Mouse (Mus musculus) A20 (cell line): Measurements from ENCODE around the gene Tiam1.
"Not testable (repeated sequence)": the region's sequence is repeated elsewhere in the genome, so short reads cannot be mapped to it uniquely, and the experiment has no call there.

Experiments
- DNase-seq: peaks from one replicate; pipeline ENCODE4 v3.0.0-alpha.2; 2011; ENCODE audit warnings: low read depth, low spot score

Tiam1 gene

DNA sequence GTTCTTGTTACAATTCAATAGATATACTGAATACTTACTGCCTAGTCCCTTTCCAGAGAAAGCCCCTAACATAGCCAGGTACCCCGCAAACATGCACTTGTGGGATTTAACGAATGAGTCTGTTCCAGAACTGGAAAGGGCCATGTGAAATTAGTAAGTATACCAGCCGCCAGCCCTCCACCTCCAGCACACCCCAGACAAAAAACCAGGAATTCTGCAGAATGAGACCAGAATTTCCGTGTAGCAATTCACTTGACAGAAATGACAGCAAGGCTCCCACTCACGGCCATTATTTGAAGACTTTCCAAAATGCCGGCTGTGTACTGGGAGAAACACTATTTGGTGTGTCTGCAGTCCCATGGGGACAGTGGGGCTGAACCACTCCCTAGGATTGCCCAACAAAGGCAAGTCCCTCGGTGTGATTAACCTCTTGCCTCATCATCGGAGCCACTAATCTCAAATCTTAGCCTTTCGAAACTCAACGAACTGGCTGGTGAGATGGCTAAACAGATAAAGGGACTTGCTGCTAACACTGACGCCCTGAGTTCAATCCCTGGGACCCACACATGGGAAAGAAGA, 30.9 kb downstream of the Tiam1 start:
- DNase-seq, result no peak

DNA sequence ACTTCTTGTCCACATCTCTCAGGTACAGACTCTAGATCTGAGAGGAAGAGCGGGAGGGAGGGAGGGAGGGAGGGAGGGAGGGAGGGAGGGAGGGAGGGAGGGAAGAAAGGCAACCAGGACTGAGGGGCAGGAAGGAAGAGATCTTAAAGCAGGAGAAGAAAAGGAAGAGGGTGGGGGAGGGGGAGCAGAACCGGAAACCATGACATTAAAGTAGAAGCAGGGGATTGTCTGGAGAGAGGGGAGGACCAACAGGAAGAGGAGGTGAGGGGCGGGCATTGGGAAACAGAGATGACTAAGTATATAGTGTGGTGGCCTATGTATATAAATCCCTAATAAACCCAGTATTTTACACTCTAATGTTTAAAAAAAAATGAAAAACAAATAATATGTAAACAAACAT, 34.1 kb downstream of the Tiam1 start:
- no peak for DNase-seq

DNA sequence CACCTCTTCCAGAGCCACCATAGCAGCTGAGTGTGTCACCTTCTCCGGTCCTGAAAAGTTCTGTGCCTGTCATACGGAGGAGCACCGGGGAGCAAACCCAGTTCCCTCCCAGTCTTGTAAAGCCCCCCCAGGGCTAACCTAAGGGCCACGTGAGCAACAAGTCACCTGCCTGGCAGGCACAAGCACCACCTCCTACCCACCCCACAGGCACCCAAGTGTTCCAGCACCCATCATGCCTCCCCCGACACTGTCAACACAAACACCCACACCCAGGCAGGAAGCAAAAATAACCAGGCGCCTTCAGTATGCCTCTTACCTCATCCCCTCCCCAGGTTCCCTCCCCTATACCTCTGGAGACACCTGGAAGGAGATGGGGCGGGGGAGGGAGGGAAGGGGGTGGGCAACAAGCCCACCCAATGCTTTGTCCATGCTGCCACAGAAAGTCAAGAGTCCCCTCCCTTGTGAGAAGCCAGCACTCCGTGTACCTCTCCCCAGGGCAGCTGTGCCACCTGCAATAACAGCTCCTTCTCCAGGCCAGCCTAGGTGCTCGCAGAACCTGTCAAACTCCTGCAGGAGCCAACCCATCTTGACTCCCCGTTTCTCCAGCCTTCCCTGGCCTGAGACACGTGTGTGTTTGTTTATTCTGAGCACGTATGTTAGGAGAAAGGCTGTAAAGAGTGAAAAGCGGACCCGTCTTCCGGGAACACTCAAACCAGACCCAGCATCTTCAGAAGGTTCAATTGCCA, 38.7 kb downstream of the Tiam1 start:
- DNase-seq, result no peak

DNA sequence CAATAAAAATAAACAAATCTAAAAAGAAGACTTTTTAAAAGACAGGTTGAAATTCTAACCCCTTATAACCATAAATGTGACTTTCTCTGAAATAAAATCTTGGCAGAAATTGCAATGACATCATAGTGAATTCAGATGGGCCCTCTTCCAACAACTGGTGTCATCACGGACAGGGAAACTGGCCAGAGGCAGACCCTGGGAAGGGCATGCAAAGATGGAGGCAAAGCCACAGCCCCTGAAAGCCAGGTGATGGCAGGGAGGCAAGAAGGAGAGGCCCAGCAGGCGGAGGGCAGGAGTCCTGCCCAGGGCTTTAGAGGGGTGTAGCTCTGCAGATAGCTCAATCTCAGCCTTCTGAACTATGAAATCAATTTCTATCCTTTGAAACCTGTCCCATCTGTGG, 39.8 kb downstream of the Tiam1 start:
- DNase-seq, result no peak

DNA sequence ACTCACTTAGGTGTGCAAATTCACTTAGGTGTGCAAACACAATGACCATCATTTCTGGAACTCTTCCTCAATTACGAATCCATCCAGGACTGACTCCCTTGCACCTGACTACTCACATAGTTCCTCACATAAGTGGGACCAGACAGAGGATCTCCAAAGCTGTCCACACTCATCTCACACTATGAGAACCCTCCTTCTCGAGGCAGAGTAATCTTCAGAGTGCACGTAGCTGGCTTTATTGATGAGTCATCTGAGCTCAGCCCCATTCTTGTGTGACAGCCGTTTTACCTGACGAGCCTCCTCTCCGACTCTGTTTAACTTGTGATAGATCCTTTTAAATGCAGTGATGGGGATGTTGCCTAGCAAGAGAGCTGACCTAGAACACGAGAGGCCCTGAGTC, 41.0 kb downstream of the Tiam1 start:
- DNase-seq, result no peak

DNA sequence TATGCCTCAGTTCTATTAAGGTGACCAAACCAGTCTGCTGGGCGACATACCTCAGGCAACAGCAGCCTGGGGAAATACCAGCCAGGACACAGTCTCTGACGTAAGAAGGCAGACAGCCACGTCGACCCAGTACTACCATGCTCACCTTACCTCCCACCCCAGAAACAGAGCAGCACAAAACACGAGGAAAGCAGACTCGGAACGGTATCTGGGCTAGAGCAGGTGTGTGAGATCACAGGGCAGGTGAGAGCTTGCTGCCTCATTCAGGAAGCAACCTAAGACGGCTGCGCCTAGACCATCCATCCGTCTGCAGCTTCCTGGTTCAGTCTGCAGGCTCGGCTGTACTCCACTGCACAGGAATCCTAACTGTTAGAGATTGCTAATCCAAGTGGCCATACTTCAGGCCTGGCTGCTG, 45.4 kb downstream of the Tiam1 start:
- DNase-seq, result no peak

DNA sequence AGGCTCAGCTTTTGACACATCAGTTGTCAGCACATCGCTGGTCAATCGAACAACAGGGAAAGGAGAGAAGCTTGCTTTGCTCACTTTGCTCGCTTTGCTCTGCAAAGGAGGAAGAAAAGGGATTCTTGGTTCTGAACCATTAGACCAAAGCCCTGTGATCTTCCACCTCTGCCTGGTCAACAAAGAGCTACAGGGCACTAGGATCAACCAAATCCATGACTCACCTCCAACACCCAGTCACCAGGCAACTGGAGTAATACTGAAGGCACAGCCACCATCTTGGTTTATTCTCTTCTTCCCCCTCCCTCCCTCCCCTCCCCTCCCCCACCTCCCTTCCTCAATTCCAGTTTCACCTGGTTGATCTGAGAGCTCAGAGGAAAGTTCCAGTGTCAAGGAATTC, 45.8 kb downstream of the Tiam1 start:
- no peak for DNase-seq

DNA sequence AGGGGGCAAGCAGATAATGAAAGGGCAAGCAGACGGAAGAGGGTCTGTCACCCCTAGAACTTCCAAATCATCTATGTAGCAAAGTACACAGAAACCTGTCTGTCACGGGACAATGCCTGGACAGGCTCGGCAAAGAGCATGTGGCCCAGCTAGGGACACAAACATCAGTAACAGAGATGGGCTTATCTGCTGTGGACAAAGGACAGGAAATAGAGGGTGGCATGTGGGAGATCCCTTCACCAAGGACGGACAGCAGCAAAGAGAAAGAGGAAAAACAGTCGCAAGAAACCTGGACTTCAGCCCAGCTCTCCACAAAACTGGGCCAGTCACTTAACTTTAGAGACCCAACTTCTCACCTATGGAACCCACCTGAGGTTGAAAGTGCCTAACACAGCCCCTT, 47.6 kb downstream of the Tiam1 start:
- no peak for DNase-seq

DNA sequence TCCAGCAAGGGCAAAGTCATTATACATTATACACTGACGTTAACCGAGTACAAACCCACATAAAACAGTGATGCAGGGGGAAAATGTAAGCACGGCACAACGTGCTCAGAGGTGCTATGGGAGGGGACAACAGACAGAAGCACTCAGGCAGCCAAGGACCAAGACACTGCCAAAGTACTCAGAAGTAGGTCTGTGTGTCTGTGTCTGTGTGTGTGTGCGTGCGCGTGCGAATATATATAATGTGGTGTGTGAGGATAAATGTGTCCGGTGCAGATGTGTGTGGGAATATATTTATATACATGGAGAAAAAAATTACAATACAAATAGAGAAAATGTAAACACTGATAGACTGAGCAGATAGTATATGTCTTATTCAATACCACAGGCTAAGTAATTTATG, 50.6 kb downstream of the Tiam1 start:
- DNase-seq, result no peak

DNA sequence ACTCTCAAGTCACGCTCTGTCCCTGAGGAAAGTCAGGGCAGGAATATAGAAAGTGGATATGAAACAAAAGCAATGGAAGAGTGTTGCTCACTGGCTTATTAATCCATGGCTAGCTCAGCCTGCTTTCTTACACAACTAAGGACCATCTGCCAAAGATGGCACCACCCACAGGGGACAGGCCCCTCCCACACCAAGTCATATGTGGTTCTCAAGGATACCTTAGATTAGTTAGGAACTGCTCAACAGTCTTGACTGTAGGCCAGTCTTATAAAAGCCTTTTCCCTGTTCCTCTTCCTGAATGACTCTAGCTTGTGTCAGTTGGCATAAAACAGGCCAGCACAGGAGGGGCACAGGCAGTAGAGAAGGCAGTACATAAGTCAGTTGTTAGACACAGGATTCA, 51.7 kb downstream of the Tiam1 start:
- no peak for DNase-seq

DNA sequence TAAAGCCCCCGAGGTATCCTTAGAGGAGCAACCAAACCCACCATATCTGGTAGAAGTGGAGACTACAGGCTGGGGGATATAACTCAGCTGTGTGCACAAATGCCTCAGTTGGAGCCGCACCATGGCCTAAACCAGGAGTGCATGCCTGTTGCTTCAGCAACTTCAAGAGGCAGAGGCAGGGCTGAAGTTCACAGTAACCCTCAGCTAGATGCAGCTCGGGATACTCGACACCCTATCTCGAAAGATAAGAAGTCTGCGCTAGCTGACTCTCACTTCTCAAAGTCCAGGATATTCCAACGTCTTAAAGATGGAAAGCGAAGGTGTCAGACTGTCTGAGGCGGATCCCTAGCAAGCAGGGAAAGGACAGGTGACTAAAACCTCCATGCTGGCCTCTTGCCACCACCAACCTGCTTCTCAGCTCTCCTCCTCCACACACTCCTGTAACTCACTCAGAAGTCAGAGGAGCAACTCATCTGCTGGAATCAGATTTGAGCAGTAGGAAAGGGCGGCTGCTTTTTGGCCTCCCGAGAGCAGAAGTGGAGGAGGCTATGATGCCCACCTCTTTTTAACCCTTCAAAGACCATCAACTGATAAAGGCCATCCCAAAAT, 52.4 kb downstream of the Tiam1 start:
- no peak for DNase-seq

DNA sequence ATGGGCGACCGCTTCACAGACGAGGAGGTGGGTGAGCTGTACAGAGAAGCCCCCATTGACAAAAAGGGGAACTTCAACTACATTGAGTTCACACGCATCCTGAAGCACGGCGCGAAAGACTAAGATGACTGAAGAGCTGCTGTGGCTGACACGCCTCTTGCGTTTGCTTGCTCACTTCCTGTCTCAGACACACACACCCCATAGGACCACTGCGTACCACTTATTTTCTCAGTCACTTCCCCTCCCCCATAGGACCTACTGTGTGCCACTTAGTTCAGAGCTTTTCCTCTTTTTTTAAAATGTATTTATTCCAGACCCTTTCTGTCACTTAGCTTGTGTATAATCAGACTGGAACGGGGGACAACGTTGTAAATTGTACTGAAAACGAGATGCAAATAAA, 53.2 kb downstream of the Tiam1 start:
- no peak for DNase-seq

DNA sequence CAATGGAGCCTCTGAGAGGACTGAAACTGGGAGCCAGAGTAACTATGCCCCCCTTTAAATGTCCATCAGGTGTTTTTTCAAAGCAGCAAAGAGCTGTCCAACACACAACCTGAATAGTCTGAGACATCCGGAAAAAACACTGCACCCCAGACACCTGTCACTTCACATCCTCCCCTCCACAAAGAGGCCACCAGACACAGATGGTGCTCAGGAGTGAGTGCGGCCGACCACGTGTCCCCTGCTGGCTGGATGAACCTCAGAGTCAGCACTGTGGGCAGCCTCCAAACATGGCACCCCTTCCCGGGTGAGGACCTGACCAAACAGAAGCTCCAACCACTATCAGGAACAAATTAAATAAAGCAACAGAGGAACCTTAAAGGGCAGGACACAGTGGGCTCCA, 56.3 kb downstream of the Tiam1 start:
- no peak for DNase-seq

DNA sequence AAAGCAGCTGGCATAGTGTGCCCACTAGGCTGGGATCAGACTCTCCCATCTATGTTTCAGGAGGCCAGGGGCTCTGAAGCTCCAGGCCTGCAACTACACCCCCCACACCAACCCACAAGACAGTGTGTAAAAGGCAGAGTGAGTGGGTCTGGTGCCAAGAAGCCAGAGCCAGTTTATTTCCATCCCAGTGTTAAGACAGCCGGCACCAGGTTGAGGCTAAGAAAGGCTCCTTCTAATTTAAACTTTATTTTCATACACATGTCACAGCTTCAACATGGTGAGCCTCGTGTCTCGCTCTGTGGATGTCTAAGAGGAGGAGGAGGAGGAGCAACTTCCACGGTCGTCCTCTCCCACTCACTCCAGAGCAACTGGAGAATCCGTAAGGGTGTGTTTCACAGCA, 57.5 kb downstream of the Tiam1 start:
- no peak for DNase-seq

DNA sequence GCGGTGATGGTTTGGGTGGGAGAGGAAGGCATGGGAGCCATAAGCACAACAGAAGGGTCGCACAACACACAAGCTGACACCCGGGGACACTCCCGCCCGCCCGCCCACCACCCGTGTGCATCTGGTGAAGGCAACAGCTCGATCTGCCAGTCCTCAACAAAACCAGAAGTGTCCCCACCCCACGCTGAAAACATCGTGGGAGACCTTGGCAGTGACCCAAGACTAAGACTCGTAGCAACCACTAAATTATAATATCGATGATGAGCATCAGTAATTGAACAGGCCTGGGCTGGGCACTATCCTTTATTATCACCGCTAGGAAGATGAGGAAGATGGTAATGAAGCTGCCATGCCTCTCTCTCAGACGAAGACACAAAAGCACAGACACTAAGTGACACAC, 58.0 kb downstream of the Tiam1 start:
- no peak for DNase-seq

DNA sequence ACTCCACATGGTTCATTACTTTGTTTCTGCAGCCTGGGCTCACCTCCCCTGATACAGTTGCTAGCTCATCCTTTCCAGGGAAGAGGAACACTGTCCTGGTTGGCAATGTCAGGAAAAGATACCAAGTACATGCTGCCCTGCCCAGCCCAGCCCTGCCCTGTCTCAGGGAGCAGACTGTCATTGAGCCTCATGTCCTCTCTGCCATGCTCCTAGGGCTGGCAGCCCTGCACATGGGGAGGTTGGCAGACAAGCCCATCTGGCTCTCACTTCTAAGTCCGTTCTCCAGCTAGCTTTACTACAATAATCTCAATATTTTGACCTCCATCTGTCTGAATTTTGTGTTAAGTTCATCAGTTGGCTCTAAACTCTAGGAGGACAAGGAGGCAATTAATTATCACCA, 62.4 kb downstream of the Tiam1 start:
- DNase-seq, result no peak

DNA sequence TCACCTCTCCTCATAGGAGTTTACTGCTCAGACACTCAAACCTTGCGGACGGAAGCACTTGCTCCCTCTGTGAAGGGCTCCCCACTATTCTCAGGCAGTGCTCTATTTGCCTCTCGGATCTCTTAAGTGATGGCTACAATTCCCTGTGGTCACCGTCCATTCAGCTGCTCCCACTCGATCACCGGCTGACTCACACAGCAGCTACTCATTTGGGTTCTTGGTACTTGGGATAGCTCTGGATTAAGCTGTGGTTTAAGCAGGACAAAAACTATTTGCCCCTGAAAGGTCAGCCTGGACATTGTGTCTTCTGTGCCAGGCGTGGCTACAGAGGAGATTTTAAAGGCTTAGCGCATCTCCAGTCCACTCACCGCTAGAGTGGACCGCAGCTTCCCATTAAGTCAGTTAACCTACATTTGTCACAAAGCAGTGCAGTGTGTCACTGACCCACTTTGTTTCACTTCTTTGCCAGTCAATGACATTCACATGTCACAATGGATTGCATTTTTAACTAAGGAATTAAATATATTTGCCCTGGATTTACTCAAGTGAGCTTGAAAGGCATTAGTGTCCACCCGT, 64.7 kb downstream of the Tiam1 start:
- DNase-seq, result no peak

DNA sequence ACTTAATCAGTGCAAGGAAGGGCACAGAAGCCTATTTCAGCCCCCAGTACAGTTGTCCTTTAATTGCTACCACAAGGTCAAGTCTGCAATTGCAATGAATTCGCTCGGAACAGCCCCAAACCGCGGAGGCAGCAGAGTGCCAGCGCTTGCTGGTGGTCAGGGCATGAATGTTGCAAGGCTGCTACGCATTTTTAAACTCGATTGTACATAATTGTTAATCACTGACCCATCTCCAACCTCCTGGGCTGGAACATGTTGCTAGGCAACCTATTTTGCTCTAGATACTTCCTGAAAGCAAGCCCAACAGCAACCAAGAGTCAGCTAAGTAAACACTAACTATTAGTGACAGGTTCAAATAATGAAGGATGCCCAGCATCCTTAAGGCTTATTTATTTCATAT, 70.1 kb downstream of the Tiam1 start:
- DNase-seq, result no peak

DNA sequence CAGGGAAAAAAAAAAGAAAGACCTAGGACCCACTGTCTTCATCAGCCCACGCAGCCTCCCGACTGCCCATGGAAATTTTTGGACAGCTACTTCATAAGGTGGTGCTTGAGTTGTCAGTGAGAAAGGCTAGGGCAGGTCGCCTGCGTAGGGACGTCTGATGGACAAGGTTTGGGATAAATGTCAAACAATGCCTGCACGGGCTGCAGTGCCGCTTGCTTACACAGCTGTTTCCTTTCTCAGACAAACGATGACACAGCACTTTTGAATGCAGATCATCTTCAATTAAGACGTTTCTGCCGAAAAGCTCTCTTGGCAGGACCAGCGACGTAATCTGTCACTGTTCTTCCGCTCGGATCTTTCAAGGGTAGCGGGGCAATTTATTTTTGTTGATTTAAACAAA, 70.9 kb downstream of the Tiam1 start:
- DNase-seq, result no peak

DNA sequence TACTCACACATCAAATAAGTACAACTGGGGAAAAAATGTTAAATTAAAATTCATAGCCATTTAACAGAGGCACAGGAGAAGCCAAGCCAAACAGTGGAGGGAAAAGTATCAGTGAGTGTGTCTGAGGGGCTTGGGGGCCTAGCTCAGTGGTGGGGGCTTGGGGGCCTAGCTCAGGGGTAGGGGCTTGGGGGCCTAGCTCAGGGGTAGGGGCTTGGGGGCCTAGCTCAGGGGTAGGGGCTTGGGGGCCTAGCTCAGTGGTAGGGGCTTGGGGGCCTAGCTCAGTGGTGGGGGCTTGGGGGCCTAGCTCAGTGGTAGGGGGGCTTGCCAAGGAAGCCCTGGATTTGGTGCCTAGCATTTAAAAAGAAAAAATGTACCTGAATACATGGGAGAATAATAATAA, 72.4 kb downstream of the Tiam1 start:
- not testable (repeated sequence) for DNase-seq

DNA sequence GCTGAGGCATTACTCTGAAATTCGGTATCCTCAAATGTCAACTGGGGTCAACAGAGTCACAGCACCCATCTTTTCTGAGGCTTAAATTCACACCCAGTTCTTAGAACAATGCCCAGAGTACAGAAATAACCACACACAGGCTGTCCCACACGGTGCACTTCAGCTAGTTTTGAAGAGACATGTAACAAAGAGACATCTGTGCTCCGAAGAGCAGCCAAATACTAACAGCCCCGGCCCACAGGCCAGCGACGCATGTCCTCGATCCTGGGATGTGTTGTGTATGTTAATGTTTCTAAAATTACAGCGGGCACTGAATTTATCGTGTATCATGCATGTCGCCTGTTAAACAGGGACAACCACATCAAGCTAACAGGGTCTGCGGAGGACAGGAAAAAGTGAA, 73.5 kb downstream of the Tiam1 start:
- DNase-seq, result no peak

DNA sequence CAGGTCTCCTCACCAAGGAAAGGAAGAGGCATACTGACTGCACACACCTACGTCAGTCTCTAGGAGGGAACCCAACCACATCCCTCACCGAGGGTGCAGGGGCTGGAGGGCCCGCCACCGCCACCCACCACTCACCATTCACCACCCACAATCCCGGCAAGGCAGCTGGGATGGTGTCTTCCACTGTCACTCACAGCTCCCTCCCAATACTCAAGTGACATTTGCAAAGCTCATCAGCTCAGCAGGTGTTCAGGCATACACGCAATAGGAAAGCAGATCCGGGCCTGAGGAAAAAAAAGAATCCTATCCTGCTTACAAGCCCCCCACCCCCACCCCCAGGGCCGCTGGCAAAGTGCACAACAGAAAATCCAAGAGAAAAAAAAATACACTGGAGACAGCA, 74.4 kb downstream of the Tiam1 start:
- DNase-seq, result no peak

DNA sequence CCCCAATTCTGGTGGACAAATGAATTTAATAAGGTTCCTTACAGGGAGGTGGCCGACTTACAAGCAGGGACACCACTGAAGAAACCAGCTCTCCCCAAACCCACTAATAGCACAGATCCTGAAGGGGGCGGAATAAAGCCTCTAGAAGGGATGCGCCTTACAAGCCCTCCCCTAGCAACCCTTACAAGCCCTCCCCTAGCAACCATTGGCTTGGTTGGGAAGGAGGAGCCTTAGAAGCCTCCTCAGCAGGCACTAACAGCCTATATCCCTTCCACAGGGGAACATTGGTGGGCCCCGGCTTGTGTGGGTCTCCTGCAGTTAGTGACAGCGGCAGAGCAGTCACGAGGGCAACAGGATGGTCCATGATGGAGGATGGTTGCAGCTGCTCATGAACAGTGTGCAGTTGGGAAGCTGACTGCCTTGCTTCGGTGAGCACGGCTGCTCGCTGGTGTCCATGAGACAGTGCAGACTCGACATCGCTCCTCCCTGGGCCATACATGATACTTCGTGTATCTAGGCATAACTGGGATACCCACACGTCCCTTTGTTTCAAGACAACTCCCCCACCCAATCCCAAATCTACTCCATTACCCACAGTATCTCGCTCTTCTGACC, 90.6 kb downstream of the Tiam1 start:
- DNase-seq, result no peak
